Mouse (Mus musculus) heart, embryonic 12.5 days (tissue): ENCODE measurements around the gene 4921507P07Rik. TPM values are rescaled to one million over a fixed set of nuclear protein-coding genes. Genes with fewer than 3 reads are reported as not detected.
A peak's percentile ranks its signal among the peaks of the same experiment; 100 is the strongest.
"Not testable (repeated sequence)": the region's sequence is repeated elsewhere in the genome, so short reads cannot be mapped to it uniquely, and the experiment has no call there.

Experiments
- ATAC-seq: fragments of 200-750 bp; cut with Nextera tagmentation; 2 replicates; pipeline ENCODE4 v1.8.0; 2017; ENCODE audit warnings: moderate TSS enrichment, moderate library complexity; ENCODE audit not compliant: insufficient number of reproducible peaks, low FRiP score
- H3K27ac ChIP-seq: fragments of 300-500 bp; sonication (generic); 2 replicates; pipeline ENCODE4 v1.5.1; 2016; ENCODE audit warnings: mild to moderate bottlenecking, moderate library complexity; ENCODE audit not compliant: poor library complexity, severe bottlenecking
- H3K27me3 ChIP-seq: fragments of 300-500 bp; sonication (generic); replicated peaks from 2 replicates; pipeline ENCODE4 v1.6.1; 2016; ENCODE audit warnings: mild to moderate bottlenecking, moderate library complexity
- H3K36me3 ChIP-seq: fragments of 300-500 bp; sonication (generic); 2 replicates; pipeline ENCODE4 v1.6.1; 2016; ENCODE audit warnings: mild to moderate bottlenecking, moderate library complexity
- H3K4me1 ChIP-seq: fragments of 300-500 bp; sonication (generic); replicated peaks from 2 replicates; pipeline ENCODE4 v1.6.1; 2016; ENCODE audit warnings: mild to moderate bottlenecking
- H3K4me2 ChIP-seq: fragments of 300-500 bp; sonication (generic); 2 replicates; pipeline ENCODE4 v1.6.1; 2016; ENCODE audit warnings: mild to moderate bottlenecking, moderate library complexity
- H3K4me3 ChIP-seq: fragments of 300-500 bp; sonication (generic); 2 replicates; pipeline ENCODE4 v1.5.1; 2016; ENCODE audit warnings: mild to moderate bottlenecking
- H3K9ac ChIP-seq: fragments of 300-500 bp; sonication (generic); 2 replicates; pipeline ENCODE4 v1.6.1; 2016; ENCODE audit warnings: mild to moderate bottlenecking, moderate library complexity
- H3K9me3 ChIP-seq: fragments of 300-500 bp; sonication (generic); replicated peaks from 2 replicates; pipeline ENCODE4 v1.6.1; 2016; ENCODE audit warnings: mild to moderate bottlenecking, moderate library complexity
- WGBS: fragments of 180-500 bp; shearing (Covaris S2); methylation state at CpG from one replicate; pipeline ENCODE4 v1.1.7; 2016; 5-methylcytosine and 5-hydroxymethylcytosine counted together
- polyA plus RNA-seq: library from polyadenylated mRNA; unstranded; fragments of >200 nt; fragmentation: Nextera tagmentation; extraction: Ambion mirVana; gene quantifications from 2 replicates; pipeline ENCODE4 v1.2.1, GENCODE M21; 2016

4921507P07Rik gene
- 0.26 and 0.53 TPM in 2 replicates for polyA plus RNA-seq

- Histone ChIP-seq H3K9ac (peak within 1 kb of the TSS; percentile 82), H3K9me3 (no peaks in the 10 kb centered on the region), H3K27ac (no peak within 1 kb of the TSS), H3K27me3 (no peaks in the 10 kb centered on the region; the same call in 1 of the 2 replicates), H3K4me1 (peaks cover 18% of the 10 kb centered on the region), H3K4me3 (peak within 1 kb of the TSS; percentile 65), H3K4me2 (peak within 1 kb of the TSS; percentile 99), H3K36me3 (0 out of 2 replicates have a peak, but pooled peaks cover 5% of the 10 kb centered on the region)
- peak; percentile 97 for ATAC-seq
- under 1% methylated on average over 62 of the region's 62 CpGs for WGBS
These were observed at the start of gene 4921507P07Rik for GRCm38 (mm10) chr6:50596301-50597211. Gene 4921507P07Rik, minus strand, starts transcription at chr6:50596632.

- H3K27me3 ChIP-seq = 0 out of 2 replicates have a peak, but pooled peaks cover 3% of the 10 kb centered on the region
- ATAC-seq = no peak
- H3K9me3 ChIP-seq = no peaks in the 10 kb centered on the region
- no peak overlapping the region for H3K4me2 ChIP-seq
- H3K36me3 ChIP-seq = no peaks in the 10 kb centered on the region
- peaks cover 1% of the 10 kb centered on the region; the same call in 1 of the 2 replicates for H3K4me1 ChIP-seq
- no peak overlapping the region for H3K9ac ChIP-seq
- H3K27ac ChIP-seq = no peak overlapping the region
- 70% methylated on average over 3 of the region's 3 CpGs for WGBS
- H3K4me3 ChIP-seq = no peak overlapping the region
These were observed 48.3 kb upstream of the 4921507P07Rik start for GRCm38 (mm10) chr6:50644701-50645100.

- 66% methylated on average over 5 of the region's 5 CpGs for WGBS
- Histone ChIP-seq H3K9ac (no peak overlapping the region), H3K4me2 (no peak overlapping the region), H3K9me3 (no peaks in the 10 kb centered on the region; the same call in 1 of the 2 replicates), H3K27me3 (0 out of 2 replicates have a peak, but pooled peaks cover 3% of the 10 kb centered on the region), H3K27ac (no peak overlapping the region), H3K36me3 (no peaks in the 10 kb centered on the region), H3K4me1 (peaks cover 7% of the 10 kb centered on the region; the same call in 1 of the 2 replicates), H3K4me3 (no peak overlapping the region)
- no peak for ATAC-seq
These were observed 45.5 kb upstream of the 4921507P07Rik start for GRCm38 (mm10) chr6:50641898-50642297.

GRCm38 (mm10) chr6:50640377-50640776, 43.9 kb upstream of the 4921507P07Rik start:
- Histone ChIP-seq H3K27me3 (0 out of 2 replicates have a peak, but pooled peaks cover 3% of the 10 kb centered on the region), H3K4me3 (no peak overlapping the region), H3K27ac (no peak overlapping the region), H3K36me3 (no peaks in the 10 kb centered on the region), H3K4me1 (peaks cover 7% of the 10 kb centered on the region; the same call in 1 of the 2 replicates), H3K9ac (no peak overlapping the region), H3K4me2 (no peak overlapping the region), H3K9me3 (no peaks in the 10 kb centered on the region; the same call in 1 of the 2 replicates)
- 75% methylated on average over 4 of the region's 4 CpGs for WGBS
- no peak for ATAC-seq

- H3K9ac ChIP-seq = no peak overlapping the region
- H3K4me2 ChIP-seq = no peak overlapping the region
- H3K27me3 ChIP-seq = no peaks in the 10 kb centered on the region
- H3K4me3 ChIP-seq = no peak overlapping the region
- WGBS = 23% methylated on average over 2 of the region's 2 CpGs
- no peaks in the 10 kb centered on the region for H3K36me3 ChIP-seq
- H3K9me3 ChIP-seq = peaks cover 5% of the 10 kb centered on the region; the same call in 1 of the 2 replicates
- H3K27ac ChIP-seq = no peak overlapping the region
- ATAC-seq = no peak
- H3K4me1 ChIP-seq = peaks cover 7% of the 10 kb centered on the region; the same call in 1 of the 2 replicates
These were observed 43.2 kb upstream of the 4921507P07Rik start for GRCm38 (mm10) chr6:50639656-50640055.

DNA sequence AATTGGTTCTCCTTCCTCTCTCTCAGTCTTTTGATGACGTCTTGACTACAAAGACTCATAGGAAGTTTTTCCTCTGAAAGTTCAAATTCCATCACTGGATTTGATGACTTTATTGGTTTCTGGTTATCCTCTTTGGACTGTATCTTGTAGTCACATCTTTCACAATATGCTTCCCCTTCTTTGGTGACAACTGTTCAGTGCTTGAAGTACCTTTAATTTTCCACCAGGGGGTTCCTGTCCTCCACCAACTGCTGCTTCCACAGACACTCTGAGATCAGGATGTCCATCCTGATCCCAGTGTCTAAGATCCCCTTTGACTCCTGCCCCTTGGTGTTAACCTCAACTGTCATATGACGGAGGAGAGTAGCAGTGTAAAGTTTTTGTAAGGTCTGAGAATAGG, 29.7 kb upstream of the 4921507P07Rik start:
- 72% methylated on average over 2 of the region's 2 CpGs for WGBS
- not testable (repeated sequence) for H3K9me3 ChIP-seq, H3K27me3 ChIP-seq

GRCm38 (mm10) chr6:50618273-50618672, 21.8 kb upstream of the 4921507P07Rik start:
- H3K4me2 ChIP-seq, H3K4me3 ChIP-seq, H3K4me1 ChIP-seq, H3K36me3 ChIP-seq, H3K27me3 ChIP-seq, H3K9me3 ChIP-seq, H3K27ac ChIP-seq, H3K9ac ChIP-seq, ATAC-seq: not testable (repeated sequence)
- 73% methylated on average over 1 of the region's 1 CpGs for whole genome bisulfite sequencing

More for the DNA sequence above, 29.7 kb upstream of the 4921507P07Rik start:
- not testable (repeated sequence) for H3K9ac ChIP-seq, H3K4me1 ChIP-seq, H3K36me3 ChIP-seq, ATAC-seq, H3K4me2 ChIP-seq, H3K4me3 ChIP-seq, H3K27ac ChIP-seq

DNA sequence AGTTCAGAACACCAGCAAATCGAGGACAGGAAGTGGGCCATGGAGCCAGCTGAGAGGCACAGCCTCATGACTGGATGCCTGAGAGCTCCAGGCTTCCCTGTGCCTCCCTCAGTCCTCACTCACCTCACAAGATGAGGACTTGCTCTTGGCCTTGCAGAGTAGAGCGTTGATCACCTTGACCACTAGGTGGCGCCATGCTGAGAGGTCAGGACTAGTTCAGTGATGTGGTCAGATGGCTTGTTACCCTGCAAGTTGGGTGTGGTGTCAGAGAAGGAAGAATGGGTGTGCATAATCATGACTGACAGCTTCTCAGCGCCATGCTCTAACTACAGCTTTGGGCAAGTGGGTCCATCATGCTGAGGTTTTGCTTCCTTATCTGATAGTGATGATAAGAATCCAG, 5.2 kb upstream of the 4921507P07Rik start:
- Histone ChIP-seq H3K4me2 (no peak overlapping the region), H3K27me3 (peaks cover 4% of the 10 kb centered on the region; the same call in 1 of the 2 replicates), H3K9ac (no peak overlapping the region), H3K9me3 (no peaks in the 10 kb centered on the region), H3K27ac (no peak overlapping the region), H3K4me3 (no peak overlapping the region), H3K36me3 (no peaks in the 10 kb centered on the region), H3K4me1 (peaks cover 18% of the 10 kb centered on the region)
- 27% methylated on average over 4 of the region's 4 CpGs for WGBS
- ATAC-seq = no peak

DNA sequence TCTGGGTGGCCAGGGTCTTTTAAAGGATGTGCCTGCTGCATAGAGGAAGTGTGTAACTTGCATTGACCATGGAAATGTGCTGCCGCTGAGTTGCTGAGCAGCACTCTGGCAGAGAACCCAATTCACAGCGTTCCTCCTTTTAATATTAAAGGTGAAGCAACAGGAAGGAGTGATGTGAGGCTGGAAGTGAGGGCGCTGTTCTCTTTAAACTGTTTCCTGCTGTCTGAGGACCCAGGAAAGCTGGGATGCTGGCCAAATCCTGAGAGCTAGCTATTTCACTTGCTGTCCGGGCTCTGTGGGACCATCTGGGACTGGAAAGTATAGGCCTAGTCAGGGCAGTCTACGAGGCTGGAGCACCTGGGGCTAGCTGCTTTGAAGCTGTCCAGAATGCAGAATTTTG, 2.1 kb upstream of the 4921507P07Rik start:
- 54% methylated on average over 5 of the region's 5 CpGs for WGBS
- H3K27ac ChIP-seq = no peak overlapping the region

DNA sequence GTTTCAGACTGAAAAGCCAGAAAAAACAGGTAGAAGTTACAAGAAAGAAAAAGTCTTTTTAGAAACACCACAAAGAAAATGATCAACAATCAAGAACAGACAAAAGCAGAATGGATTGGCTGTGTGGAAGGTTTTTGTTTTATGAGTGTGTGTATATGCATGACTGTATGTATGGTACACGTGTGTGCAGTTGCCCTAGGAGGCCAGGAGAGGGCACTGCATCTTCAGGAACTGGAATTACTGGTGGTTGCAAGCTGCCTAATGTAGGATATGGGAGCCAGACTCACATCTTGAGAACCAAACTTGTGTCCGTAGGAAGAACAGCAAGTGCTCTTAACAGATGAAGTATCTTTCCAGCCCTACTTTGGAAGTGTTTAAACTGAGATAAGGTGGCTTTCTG, 2.1 kb downstream of the 4921507P07Rik start:
- Histone ChIP-seq H3K36me3 (0 out of 2 replicates have a peak, but pooled peaks cover 5% of the 10 kb centered on the region), H3K9ac (no peak overlapping the region), H3K4me2 (no peak overlapping the region), H3K4me3 (no peak overlapping the region), H3K4me1 (peaks cover 18% of the 10 kb centered on the region), H3K27me3 (no peaks in the 10 kb centered on the region; the same call in 1 of the 2 replicates), H3K27ac (no peak overlapping the region), H3K9me3 (no peaks in the 10 kb centered on the region)
- 70% methylated on average over 2 of the region's 2 CpGs for WGBS
- ATAC-seq = no peak

More for the DNA sequence above, 2.1 kb upstream of the 4921507P07Rik start:
- no peak for ATAC-seq
- Histone ChIP-seq H3K9me3 (no peaks in the 10 kb centered on the region), H3K36me3 (0 out of 2 replicates have a peak, but pooled peaks cover 5% of the 10 kb centered on the region), H3K27me3 (no peaks in the 10 kb centered on the region; the same call in 1 of the 2 replicates), H3K9ac (no peak overlapping the region), H3K4me2 (no peak overlapping the region), H3K4me3 (no peak overlapping the region), H3K4me1 (peaks cover 18% of the 10 kb centered on the region)

- WGBS = 61% methylated on average over 10 of the region's 10 CpGs
- Histone ChIP-seq H3K4me1 (peaks cover 13% of the 10 kb centered on the region), H3K9me3 (no peaks in the 10 kb centered on the region), H3K27ac (no peak overlapping the region), H3K36me3 (0 out of 2 replicates have a peak, but pooled peaks cover 5% of the 10 kb centered on the region), H3K4me2 (no peak overlapping the region), H3K4me3 (no peak overlapping the region), H3K9ac (no peak overlapping the region), H3K27me3 (no peaks in the 10 kb centered on the region; the same call in 1 of the 2 replicates)
- ATAC-seq = no peak
These were observed 3.0 kb downstream of the 4921507P07Rik start for GRCm38 (mm10) chr6:50593334-50593845.
